ENCODE assay signal across 9 mouse cellular contexts in the genomic region with DNA sequence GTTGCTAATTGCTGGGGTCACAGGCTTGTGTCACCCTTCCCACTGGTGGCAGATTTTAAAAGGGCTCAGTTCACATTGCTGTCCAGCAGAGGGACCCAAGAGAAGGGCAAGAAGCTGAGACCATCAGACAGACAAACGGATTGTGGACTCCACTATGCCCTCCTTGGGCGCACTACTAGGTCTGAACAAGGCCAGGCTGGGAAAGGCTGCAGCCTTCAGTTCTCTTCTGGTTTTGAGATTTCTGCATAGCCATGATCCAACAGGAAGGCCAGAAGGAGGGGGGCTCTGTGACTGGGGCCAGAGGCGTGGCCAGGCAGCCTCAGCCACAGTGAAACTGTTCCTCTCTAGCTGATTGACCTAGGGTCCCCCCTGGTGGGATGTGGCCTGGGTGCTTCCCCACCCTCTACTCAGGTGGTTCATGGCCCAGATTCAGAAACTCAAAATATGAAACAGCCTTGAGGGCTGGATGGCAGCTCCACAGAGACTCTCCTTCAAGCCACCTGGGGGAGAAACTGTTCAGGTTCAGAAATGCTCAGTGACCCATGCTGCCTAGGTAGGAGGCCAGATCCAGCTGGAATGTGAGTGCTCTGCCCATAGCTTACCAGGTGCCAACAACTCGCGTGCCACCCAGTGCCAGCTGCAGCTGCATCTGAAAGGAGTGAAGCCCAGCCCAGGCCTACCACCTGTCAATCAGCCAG. TPM values are rescaled to one million over a fixed set of nuclear protein-coding genes. Genes with fewer than 3 reads are reported as not detected.
DNase-seq lines count a peak whose midpoint lies in the region; ATAC-seq and TF ChIP-seq lines count a peak whose summit lies in the region.
"Had no signal": no experiment of that assay in that cellular context is flagged by ENCODE, and none has a peak within 500 bp of the region (broad histone marks: within the 10 kb centered on the region; RNA-seq: fewer than 3 reads in every experiment).

No protein-coding gene starts in this region.

- no peak overlapping the region for H3K4me3 ChIP-seq in heart, embryonic 11.5 days (ENCODE audit: low read depth, low read length)
- no peak overlapping the region for H3K4me3 ChIP-seq in intestine, embryonic 16.5 days (ENCODE audit: low read length)
- H3K4me3 ChIP-seq in midbrain, embryonic 14.5 days (replicated peaks; ENCODE audit: low read depth, low read length), result no peak overlapping the region
- H3K4me3 ChIP-seq: midbrain, embryonic 12.5 days had no signal

- peak; percentile 73 for TF ChIP-seq CTCF in Patski (IDR thresholded peaks at IDR 0.05)

- peak; percentile 49; the same call in 1 of the 2 replicates for ATAC-seq in heart, embryonic 11.5 days (replicated peaks; ENCODE audit: insufficient number of reproducible peaks, low FRiP score, low TSS enrichment)
- no peak for ATAC-seq in Patski
- peak; percentile 33; the same call in 1 of the 2 replicates for ATAC-seq in intestine, embryonic 16.5 days
- no peak for ATAC-seq in midbrain, embryonic 14.5 days (ENCODE audit: low FRiP score, low TSS enrichment)

- no peaks in the 10 kb centered on the region for H3K4me1 ChIP-seq in heart, embryonic 11.5 days (ENCODE audit: control insufficient read depth, insufficient read depth, low read length)
- no peaks in the 10 kb centered on the region for H3K4me1 ChIP-seq in intestine, embryonic 16.5 days (ENCODE audit: control insufficient read depth, insufficient read depth, low read length)
- no peaks in the 10 kb centered on the region for H3K4me1 ChIP-seq in midbrain, embryonic 14.5 days (ENCODE audit: control insufficient read depth, insufficient read depth, low read length)

- no peaks in the 10 kb centered on the region for H3K9me3 ChIP-seq in heart, embryonic 11.5 days (replicated peaks; ENCODE audit: control insufficient read depth, low read length)
- H3K9me3 ChIP-seq in intestine, embryonic 16.5 days (ENCODE audit: control insufficient read depth, low read length), result no peaks in the 10 kb centered on the region
- H3K9me3 ChIP-seq in midbrain, embryonic 14.5 days (ENCODE audit: control insufficient read depth, low read length), result no peaks in the 10 kb centered on the region
- H3K9me3 ChIP-seq: midbrain, embryonic 12.5 days had no signal

- DNase-seq in heart, adult 8-10 months (ENCODE audit: low spot score), result no peak
- no peak for DNase-seq in Patski (ENCODE audit: low read depth, low spot score)
- DNase-seq in lung, postnatal 4 days, result peak; percentile 33 to 55
- no peak for DNase-seq in layer of hippocampus, adult 11-12 months (ENCODE audit: low spot score)
- DNase-seq in testis, postnatal 14 days (ENCODE audit: low spot score), result no peak
- no peak for DNase-seq in midbrain, embryonic 14.5 days

- in situ Hi-C loops in Patski (cut with MboI; ENCODE audit: low pct_unique_long_range_greater_than_20kb), result no loop called here

- no peak overlapping the region for H3K27ac ChIP-seq in heart, embryonic 11.5 days (ENCODE audit: low read depth, low read length)
- H3K27ac ChIP-seq in intestine, embryonic 16.5 days (ENCODE audit: low read length), result no peak overlapping the region
- no peak overlapping the region for H3K27ac ChIP-seq in midbrain, embryonic 14.5 days (replicated peaks; ENCODE audit: low read depth, low read length)
- H3K27ac ChIP-seq: midbrain, embryonic 12.5 days had no signal

- no peak overlapping the region for H3K9ac ChIP-seq in heart, embryonic 11.5 days (ENCODE audit: low read depth, low read length)
- no peak overlapping the region for H3K9ac ChIP-seq in intestine, embryonic 16.5 days (ENCODE audit: low read depth, low read length)
- no peak overlapping the region for H3K9ac ChIP-seq in midbrain, embryonic 14.5 days (replicated peaks; ENCODE audit: low read length)
- H3K9ac ChIP-seq: midbrain, embryonic 12.5 days had no signal

- 55% methylated on average over 5 of the region's 5 CpGs for WGBS in heart, embryonic 11.5 days (ENCODE audit: insufficient replicate concordance)
- 62% methylated on average over 5 of the region's 5 CpGs for WGBS in intestine, embryonic 16.5 days
- WGBS in midbrain, embryonic 14.5 days, result 57% methylated on average over 5 of the region's 5 CpGs

- CTCF ChIA-PET in Patski (lab: Charles Lee), result interaction anchor here (1.0 to 3.0 kb wide), 6 partner anchors 11 to 37 kb away, joined by 3 to 11 read pairs (median 4); a partner anchor contains a TSS

- POLR2A ChIA-PET in Patski (lab: Charles Lee), result interaction anchor here (0.9 to 1.3 kb wide), 3 partner anchors 37 to 70 kb away, joined by 3 to 5 read pairs (median 4); a partner anchor contains a TSS

- no peaks in the 10 kb centered on the region for H3K36me3 ChIP-seq in heart, embryonic 11.5 days (ENCODE audit: control insufficient read depth, insufficient read depth, low read length)
- H3K36me3 ChIP-seq in intestine, embryonic 16.5 days (ENCODE audit: control insufficient read depth, insufficient read depth, low read length), result no peaks in the 10 kb centered on the region
- H3K36me3 ChIP-seq in midbrain, embryonic 14.5 days (ENCODE audit: control insufficient read depth, insufficient read depth, low read length), result no peaks in the 10 kb centered on the region
- H3K36me3 ChIP-seq: midbrain, embryonic 12.5 days had no signal

- no peak overlapping the region for H3K4me2 ChIP-seq in heart, embryonic 11.5 days
- H3K4me2 ChIP-seq in intestine, embryonic 16.5 days (ENCODE audit: low read depth, low read length), result no peak overlapping the region
- H3K4me2 ChIP-seq in midbrain, embryonic 14.5 days (ENCODE audit: low read length), result no peak overlapping the region
- H3K4me2 ChIP-seq: midbrain, embryonic 12.5 days had no signal

- H3K27me3 ChIP-seq in heart, embryonic 11.5 days (ENCODE audit: control insufficient read depth, insufficient read depth, low read length), result no peaks in the 10 kb centered on the region
- H3K27me3 ChIP-seq in Patski, result no peaks in the 10 kb centered on the region
- H3K27me3 ChIP-seq in intestine, embryonic 16.5 days (replicated peaks; ENCODE audit: control insufficient read depth, insufficient read depth, low read length), result no peaks in the 10 kb centered on the region
- no peaks in the 10 kb centered on the region for H3K27me3 ChIP-seq in midbrain, embryonic 14.5 days (ENCODE audit: control insufficient read depth, insufficient read depth, low read length)
- H3K27me3 ChIP-seq: midbrain, embryonic 12.5 days had no signal

RNA-seq across cellular contexts. Expression of a gene that starts 13.7 kb away (rescaled TPM):
- polyA plus RNA-seq in heart, embryonic 11.5 days (2014; fragmentation: Nextera tagmentation; extraction: Ambion mirVana), result 0.15 and 0.84 TPM in 2 replicates
- total RNA-seq in heart, adult 8-10 months (2022), result under 1 TPM; 0.44 to 0.89 (median 0.66) TPM
- 0.06 TPM for polyA plus RNA-seq in Patski (2021)
- polyA plus RNA-seq in intestine, embryonic 16.5 days (2015; fragmentation: Nextera tagmentation; extraction: Ambion mirVana), result 1.1 and 1.3 TPM in 2 replicates
- polyA plus RNA-seq in midbrain, embryonic 14.5 days (2014; fragmentation: Nextera tagmentation; extraction: Ambion mirVana), result 0.23 and 0.49 TPM in 2 replicates

RNA-seq across cellular contexts. Expression of a gene that starts 31.3 kb away (rescaled TPM):
- 11.1 and 11.7 TPM in 2 replicates for polyA plus RNA-seq in heart, embryonic 11.5 days (2014; fragmentation: Nextera tagmentation; extraction: Ambion mirVana)
- total RNA-seq in heart, adult 8-10 months (2022), result 10 to 100 TPM; 15.0 to 20.0 (median 17.5) TPM
- 51.4 TPM for polyA plus RNA-seq in Patski (2021)
- polyA plus RNA-seq in intestine, embryonic 16.5 days (2015; fragmentation: Nextera tagmentation; extraction: Ambion mirVana), result 20.5 and 20.7 TPM in 2 replicates
- 6.0 and 6.8 TPM in 2 replicates for polyA plus RNA-seq in midbrain, embryonic 14.5 days (2014; fragmentation: Nextera tagmentation; extraction: Ambion mirVana)

RNA-seq across cellular contexts. Expression of a gene that starts 37.8 kb away (rescaled TPM):
- 91.5 and 97.8 TPM in 2 replicates for polyA plus RNA-seq in heart, embryonic 11.5 days (2014; fragmentation: Nextera tagmentation; extraction: Ambion mirVana)
- 10 to 100 TPM; 29.9 to 49.7 (median 39.7) TPM for total RNA-seq in heart, adult 8-10 months (2022)
- polyA plus RNA-seq in Patski (2021), result 64.4 TPM
- 97.6 and 111 TPM in 2 replicates for polyA plus RNA-seq in intestine, embryonic 16.5 days (2015; fragmentation: Nextera tagmentation; extraction: Ambion mirVana)
- polyA plus RNA-seq in midbrain, embryonic 14.5 days (2014; fragmentation: Nextera tagmentation; extraction: Ambion mirVana), result 115 and 140 TPM in 2 replicates

RNA-seq across cellular contexts. Expression of a gene that starts 38.2 kb away (rescaled TPM):
- polyA plus RNA-seq in heart, embryonic 11.5 days (2014; fragmentation: Nextera tagmentation; extraction: Ambion mirVana), result 143 and 150 TPM in 2 replicates
- total RNA-seq in heart, adult 8-10 months (2022), result 100 to 1,000 TPM; 620 to 842 (median 766) TPM
- polyA plus RNA-seq in Patski (2021), result 557 TPM
- 234 and 241 TPM in 2 replicates for polyA plus RNA-seq in intestine, embryonic 16.5 days (2015; fragmentation: Nextera tagmentation; extraction: Ambion mirVana)
- polyA plus RNA-seq in midbrain, embryonic 14.5 days (2014; fragmentation: Nextera tagmentation; extraction: Ambion mirVana), result 215 and 328 TPM in 2 replicates

RNA-seq across cellular contexts. Expression of a gene that starts 49.9 kb away (rescaled TPM):
- polyA plus RNA-seq in heart, embryonic 11.5 days (2014; fragmentation: Nextera tagmentation; extraction: Ambion mirVana), result 9.0 and 10.5 TPM in 2 replicates
- 100 to 1,000 TPM; 153 to 180 (median 168) TPM for total RNA-seq in heart, adult 8-10 months (2022)
- polyA plus RNA-seq in Patski (2021), result 96.1 TPM
- polyA plus RNA-seq in intestine, embryonic 16.5 days (2015; fragmentation: Nextera tagmentation; extraction: Ambion mirVana), result 41.7 and 47.7 TPM in 2 replicates
- polyA plus RNA-seq in midbrain, embryonic 14.5 days (2014; fragmentation: Nextera tagmentation; extraction: Ambion mirVana), result 6.9 and 13.6 TPM in 2 replicates

Comparison
In these comparisons a context has a peak if more than half of its experiments do, and no peak if none do; other contexts are left out.
1. ATAC-seq: peak in heart, embryonic 11.5 days (single experiment) and intestine, embryonic 16.5 days (single experiment); none in Patski (single experiment) and midbrain, embryonic 14.5 days (single experiment).
2. DNase-seq: peak in lung, postnatal 4 days (2 of 2); none in heart, adult 8-10 months (single experiment), Patski (single experiment), layer of hippocampus, adult 11-12 months (single experiment), testis, postnatal 14 days (single experiment) and midbrain, embryonic 14.5 days (single experiment).